Mouse (Mus musculus): ENCODE results near the gene Cmya5. TPM values are rescaled to one million over a fixed set of nuclear protein-coding genes. Genes with fewer than 3 reads are reported as not detected.

Cmya5 gene
- total and polyA plus RNA-seq, 2 experiments, result 0.02 to 0.55 TPM

- WGBS, result 93% methylated on average over 6 of the region's 6 CpGs
- H3K9ac ChIP-seq (ENCODE audit: low read depth, low read length), result no peak overlapping the region
- TF ChIP-seq POLR2A (IDR thresholded peaks at IDR 0.05; ENCODE audit: extremely low read depth, insufficient read depth, low read length) (no peak), CTCF (IDR thresholded peaks at IDR 0.05; ENCODE audit: low read depth, low read length) (no peak)
- H3K4me3 ChIP-seq (ENCODE audit: insufficient read depth, low read depth, low read length), result no peak overlapping the region
- H3K27me3 ChIP-seq (ENCODE audit: control insufficient read depth, insufficient read depth, low read length), result no peaks in the 10 kb centered on the region
- no peaks in the 10 kb centered on the region for H3K79me2 ChIP-seq (ENCODE audit: control insufficient read depth, insufficient read depth, low read length)
- H3K27ac ChIP-seq (replicated peaks; ENCODE audit: insufficient read depth, low read depth, low read length), result no peak overlapping the region
- H3K4me1 ChIP-seq (ENCODE audit: control insufficient read depth, insufficient read depth, low read length), result no peaks in the 10 kb centered on the region
- no peak for DNase-seq (ENCODE audit: extremely low read depth, low read depth, low spot score)
- no peaks in the 10 kb centered on the region for H3K36me3 ChIP-seq (ENCODE audit: control insufficient read depth, insufficient read depth, low read length)
These were observed 76.2 kb downstream of the Cmya5 start for GRCm38 (mm10) chr13:93068353-93068752.

DNA sequence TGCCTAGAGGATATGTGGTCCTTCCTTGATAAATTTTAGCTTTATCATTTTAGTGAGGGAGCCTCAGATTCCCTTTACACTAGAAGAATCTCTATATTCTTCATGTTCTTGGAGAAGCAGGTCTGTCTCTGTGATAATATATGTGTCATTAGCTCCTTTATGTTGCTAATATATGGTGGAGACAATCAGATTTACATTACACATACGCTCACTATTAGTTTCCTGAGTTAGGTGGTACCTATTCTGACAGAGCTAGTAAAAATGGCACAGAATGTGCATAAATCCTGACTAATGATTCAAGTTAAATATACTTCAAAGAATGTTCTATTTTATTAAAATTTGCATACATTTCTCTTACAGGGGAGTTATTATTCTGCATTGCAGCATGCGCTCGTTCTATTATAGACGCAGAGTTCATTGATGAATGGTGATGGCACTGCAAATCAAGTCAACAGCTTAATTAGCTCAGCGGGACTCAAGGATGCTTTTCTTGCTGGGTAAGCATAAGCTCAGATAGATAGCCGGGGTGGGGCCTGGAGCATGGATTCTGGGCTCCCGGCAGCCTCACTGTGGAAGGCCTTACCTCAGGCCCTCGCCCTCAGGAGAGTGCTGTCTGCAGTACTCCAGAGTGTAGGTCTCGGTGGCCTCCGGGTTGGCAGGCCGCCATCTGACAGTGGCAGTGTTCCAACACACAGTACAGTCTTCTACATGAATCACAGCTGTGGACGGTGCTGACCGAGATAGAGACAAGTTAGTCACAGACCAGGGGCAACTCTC, 81.5 kb downstream of the Cmya5 start:
- whole genome bisulfite sequencing, result 66% methylated on average over 13 of the region's 13 CpGs
- no peak for DNase-seq (ENCODE audit: extremely low read depth, low read depth, low spot score)
- TF ChIP-seq CTCF (IDR thresholded peaks at IDR 0.05; ENCODE audit: low read depth, low read length) (no peak), POLR2A (IDR thresholded peaks at IDR 0.05; ENCODE audit: extremely low read depth, insufficient read depth, low read length) (no peak)
- Histone ChIP-seq H3K9ac (ENCODE audit: low read depth, low read length) (no peak overlapping the region), H3K27me3 (ENCODE audit: control insufficient read depth, insufficient read depth, low read length) (no peaks in the 10 kb centered on the region), H3K79me2 (ENCODE audit: control insufficient read depth, insufficient read depth, low read length) (no peaks in the 10 kb centered on the region), H3K27ac (replicated peaks; ENCODE audit: insufficient read depth, low read depth, low read length) (no peak overlapping the region), H3K4me1 (ENCODE audit: control insufficient read depth, insufficient read depth, low read length) (no peaks in the 10 kb centered on the region), H3K36me3 (ENCODE audit: control insufficient read depth, insufficient read depth, low read length) (no peaks in the 10 kb centered on the region), H3K4me3 (ENCODE audit: insufficient read depth, low read depth, low read length) (no peak overlapping the region)

- Histone ChIP-seq H3K36me3 (ENCODE audit: control insufficient read depth, insufficient read depth, low read length) (no peaks in the 10 kb centered on the region), H3K27ac (replicated peaks; ENCODE audit: insufficient read depth, low read depth, low read length) (no peak overlapping the region), H3K4me1 (ENCODE audit: control insufficient read depth, insufficient read depth, low read length) (no peaks in the 10 kb centered on the region), H3K4me3 (ENCODE audit: insufficient read depth, low read depth, low read length) (no peak overlapping the region), H3K27me3 (ENCODE audit: control insufficient read depth, insufficient read depth, low read length) (no peaks in the 10 kb centered on the region), H3K79me2 (ENCODE audit: control insufficient read depth, insufficient read depth, low read length) (no peaks in the 10 kb centered on the region), H3K9ac (ENCODE audit: low read depth, low read length) (no peak overlapping the region)
- DNase-seq (ENCODE audit: extremely low read depth, low read depth, low spot score), result no peak
- TF ChIP-seq CTCF (IDR thresholded peaks at IDR 0.05; ENCODE audit: low read depth, low read length) (no peak), POLR2A (IDR thresholded peaks at IDR 0.05; ENCODE audit: extremely low read depth, insufficient read depth, low read length) (no peak)
- 85% methylated on average over 4 of the region's 4 CpGs for WGBS
These were observed 83.2 kb downstream of the Cmya5 start for GRCm38 (mm10) chr13:93061311-93061710.

GRCm38 (mm10) chr13:93060437-93060836, 84.1 kb downstream of the Cmya5 start:
- Histone ChIP-seq H3K4me3 (ENCODE audit: insufficient read depth, low read depth, low read length) (no peak overlapping the region), H3K79me2 (ENCODE audit: control insufficient read depth, insufficient read depth, low read length) (no peaks in the 10 kb centered on the region), H3K36me3 (ENCODE audit: control insufficient read depth, insufficient read depth, low read length) (no peaks in the 10 kb centered on the region), H3K4me1 (ENCODE audit: control insufficient read depth, insufficient read depth, low read length) (no peaks in the 10 kb centered on the region), H3K27me3 (ENCODE audit: control insufficient read depth, insufficient read depth, low read length) (0 out of 2 replicates have a peak, but pooled peaks cover 2% of the 10 kb centered on the region), H3K9ac (ENCODE audit: low read depth, low read length) (no peak overlapping the region), H3K27ac (replicated peaks; ENCODE audit: insufficient read depth, low read depth, low read length) (no peak overlapping the region)
- no peak for DNase-seq (ENCODE audit: extremely low read depth, low read depth, low spot score)
- WGBS, result 86% methylated on average over 3 of the region's 3 CpGs
- TF ChIP-seq POLR2A (IDR thresholded peaks at IDR 0.05; ENCODE audit: extremely low read depth, insufficient read depth, low read length) (no peak), CTCF (IDR thresholded peaks at IDR 0.05; ENCODE audit: low read depth, low read length) (no peak)

- H3K4me3 ChIP-seq (ENCODE audit: insufficient read depth, low read depth, low read length), result no peak overlapping the region
- no peak overlapping the region for H3K27ac ChIP-seq (replicated peaks; ENCODE audit: insufficient read depth, low read depth, low read length)
- no peak overlapping the region for H3K9ac ChIP-seq (ENCODE audit: low read depth, low read length)
- no peak for DNase-seq (ENCODE audit: extremely low read depth, low read depth, low spot score)
- 81% methylated on average over 5 of the region's 5 CpGs for WGBS
- H3K79me2 ChIP-seq (ENCODE audit: control insufficient read depth, insufficient read depth, low read length), result no peaks in the 10 kb centered on the region
- H3K36me3 ChIP-seq (ENCODE audit: control insufficient read depth, insufficient read depth, low read length), result no peaks in the 10 kb centered on the region
- H3K27me3 ChIP-seq (ENCODE audit: control insufficient read depth, insufficient read depth, low read length), result 0 out of 2 replicates have a peak, but pooled peaks cover 2% of the 10 kb centered on the region
- no peaks in the 10 kb centered on the region for H3K4me1 ChIP-seq (ENCODE audit: control insufficient read depth, insufficient read depth, low read length)
- no peak for TF ChIP-seq POLR2A (IDR thresholded peaks at IDR 0.05; ENCODE audit: extremely low read depth, insufficient read depth, low read length)
- no peak for TF ChIP-seq CTCF (IDR thresholded peaks at IDR 0.05; ENCODE audit: low read depth, low read length)
These were observed 85.9 kb downstream of the Cmya5 start for GRCm38 (mm10) chr13:93058551-93059011.

Measured in liver, adult 2 months (tissue).